Mouse (Mus musculus) olfactory bulb, adult 2 months (tissue): ENCODE measurements around the gene Rgs6.

ENCODE experiments used
- CTCF ChIP-seq: fragments of 200-500 bp; IDR thresholded peaks from 2 replicates; pipeline ENCODE4 v1.5.1; 2012; ENCODE audit warnings: low read depth, mild to moderate bottlenecking, low read length, moderate library complexity; ENCODE audit not compliant: insufficient read depth
- POLR2A ChIP-seq: fragments of 200-500 bp; IDR thresholded peaks from 2 replicates; pipeline ENCODE4 v1.6.1; 2012; ENCODE audit warnings: mild to moderate bottlenecking, low read depth, low read length, moderate library complexity; ENCODE audit not compliant: insufficient read depth

DNA sequence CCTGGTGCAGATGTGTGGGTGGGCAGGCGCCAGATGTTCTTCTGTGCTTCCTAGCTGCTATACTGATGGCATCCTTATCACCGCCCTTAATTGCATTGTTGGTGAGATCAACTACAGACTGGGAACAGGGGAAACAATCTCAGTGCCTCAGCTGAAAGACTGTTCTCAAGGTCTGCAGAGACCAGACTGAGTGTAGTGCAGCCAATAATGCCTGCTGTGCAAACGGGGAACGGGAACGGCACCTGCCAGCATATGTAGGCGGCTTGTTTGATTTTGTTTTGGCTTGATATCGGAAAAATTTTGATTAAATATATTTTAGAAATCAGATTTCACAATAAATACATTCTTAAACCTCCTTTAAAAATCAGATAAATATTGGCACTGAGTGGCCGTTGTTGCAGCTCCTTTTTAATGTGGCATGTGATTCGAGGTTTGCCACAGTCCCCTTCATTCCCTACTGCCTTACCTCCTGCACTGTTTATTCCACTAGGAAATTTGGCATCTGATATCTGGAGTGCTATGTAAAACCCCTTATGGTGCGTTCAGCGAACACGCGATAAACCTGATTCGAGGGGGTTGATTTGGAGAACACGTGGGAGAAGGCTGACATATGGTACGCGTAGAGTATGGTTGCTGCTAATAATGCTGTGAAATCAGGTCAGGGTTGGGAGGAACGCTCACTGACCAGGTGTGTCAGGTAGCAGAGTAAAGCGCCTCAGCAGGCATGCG is 333.4 kb downstream of the Rgs6 start:
- no peak for TF ChIP-seq POLR2A
- no peak for TF ChIP-seq CTCF
